Mouse (Mus musculus) C2C12 (cell line): ENCODE data around the gene Atp23. TPM values are rescaled to one million over a fixed set of nuclear protein-coding genes. Genes with fewer than 3 reads are reported as not detected.

ENCODE experiments used
- H3K27me3 ChIP-seq: one replicate; pipeline ENCODE4 v1.6.1; 2011; ENCODE audit not compliant: control insufficient read depth, insufficient read depth, insufficient read length
- H3K36me3 ChIP-seq: one replicate; pipeline ENCODE4 v1.6.1; 2011; ENCODE audit not compliant: control insufficient read depth, insufficient read depth
- H3K4me3 ChIP-seq: one replicate; pipeline ENCODE4 v1.5.1; 2011; ENCODE audit warnings: mild to moderate bottlenecking, control low read depth; ENCODE audit not compliant: poor library complexity, insufficient read depth, severe bottlenecking
- H3K79me2 ChIP-seq: one replicate; pipeline ENCODE4 v1.6.1; 2011; ENCODE audit not compliant: control insufficient read depth, insufficient read depth
- H3K79me3 ChIP-seq: one replicate; pipeline ENCODE4 v1.6.1; 2011; ENCODE audit warnings: low read depth, control low read depth
- H3ac ChIP-seq: one replicate; pipeline ENCODE3; 2011; ENCODE audit warnings: low read depth; ENCODE audit not compliant: control insufficient read depth, insufficient read length
- CEBPB ChIP-seq: IDR thresholded peaks from one replicate; pipeline ENCODE4 v1.6.1; 2011; ENCODE audit warnings: low read depth, mild to moderate bottlenecking, control low read depth, moderate library complexity
- CTCF ChIP-seq: IDR thresholded peaks from one replicate; pipeline ENCODE4 v1.5.1; 2011; ENCODE audit not compliant: control insufficient read depth, insufficient read depth, insufficient read length
- FOSL1 ChIP-seq: IDR thresholded peaks from one replicate; pipeline ENCODE4 v1.8.0; 2011; ENCODE audit warnings: mild to moderate bottlenecking, low read length; ENCODE audit not compliant: poor library complexity, insufficient read depth, severe bottlenecking
- MAX ChIP-seq: IDR thresholded peaks from one replicate; pipeline ENCODE4 v1.6.1; 2011; ENCODE audit warnings: mild to moderate bottlenecking, control low read depth
- MYOD1 ChIP-seq: IDR thresholded peaks from one replicate; pipeline ENCODE4 v1.6.1; 2011; ENCODE audit warnings: low read depth; ENCODE audit not compliant: control insufficient read depth, insufficient read length
- MYOG ChIP-seq: IDR thresholded peaks from one replicate; pipeline ENCODE4 v1.6.1; 2011; ENCODE audit not compliant: control insufficient read depth, insufficient read length; ENCODE audit errors: extremely low read depth
- USF1 ChIP-seq: IDR thresholded peaks from one replicate; pipeline ENCODE4 v1.6.1; 2011; ENCODE audit warnings: low read depth, mild to moderate bottlenecking, control low read depth, moderate library complexity
- polyA plus RNA-seq: library from polyadenylated mRNA; unstranded; fragments of >200 nt; fragmentation: generic; extraction: Trizol; gene quantifications from one replicate; pipeline ENCODE4 v1.2.1, GENCODE M21; 2012; ENCODE audit warnings: missing spikeins

Atp23 gene
- polyA plus RNA-seq, 1 experiment, result 13.4 TPM

- Histone ChIP-seq H3K36me3 (peaks cover 40% of the 10 kb centered on the region), H3ac (no peak overlapping the region), H3K27me3 (no peaks in the 10 kb centered on the region), H3K4me3 (no peak overlapping the region), H3K79me2 (no peaks in the 10 kb centered on the region), H3K79me3 (no peaks in the 10 kb centered on the region)
- no peak for TF ChIP-seq MYOD1
- no peak for TF ChIP-seq MYOG
- TF ChIP-seq CEBPB, result no peak
- no peak for TF ChIP-seq MAX
- no peak for TF ChIP-seq FOSL1
- TF ChIP-seq CTCF, result no peak
- no peak for TF ChIP-seq USF1
Measured at GRCm38 (mm10) chr10:126893145-126893544, 8.0 kb downstream of the Atp23 start.

- Histone ChIP-seq H3K36me3 (no peaks in the 10 kb centered on the region), H3K4me3 (no peak overlapping the region), H3K79me2 (no peaks in the 10 kb centered on the region), H3K79me3 (no peaks in the 10 kb centered on the region), H3K27me3 (no peaks in the 10 kb centered on the region), H3ac (no peak overlapping the region)
- TF ChIP-seq MYOG (no peak), CTCF (no peak), FOSL1 (no peak), MAX (no peak), USF1 (no peak), MYOD1 (no peak), CEBPB (no peak)
Measured at GRCm38 (mm10) chr10:126873755-126874154, 27.4 kb downstream of the Atp23 start.

- no peaks in the 10 kb centered on the region for H3K79me2 ChIP-seq
- no peaks in the 10 kb centered on the region for H3K36me3 ChIP-seq
- H3K4me3 ChIP-seq, result no peak overlapping the region
- TF ChIP-seq MAX (no peak), FOSL1 (no peak), USF1 (no peak)
- H3K27me3 ChIP-seq, result no peaks in the 10 kb centered on the region
- no peaks in the 10 kb centered on the region for H3K79me3 ChIP-seq
- H3ac ChIP-seq, result no peak overlapping the region
Measured at GRCm38 (mm10) chr10:126872256-126872655, 28.9 kb downstream of the Atp23 start.

- Histone ChIP-seq H3K4me3 (no peak overlapping the region), H3K79me3 (no peaks in the 10 kb centered on the region), H3K36me3 (no peaks in the 10 kb centered on the region), H3ac (no peak overlapping the region), H3K79me2 (no peaks in the 10 kb centered on the region), H3K27me3 (no peaks in the 10 kb centered on the region)
- TF ChIP-seq CTCF, result peak; percentile 90
- no peak for TF ChIP-seq MYOD1
- no peak for TF ChIP-seq CEBPB
- TF ChIP-seq FOSL1, result no peak
Measured at GRCm38 (mm10) chr10:126869372-126870318, 31.5 kb downstream of the Atp23 start.

- no peak for TF ChIP-seq CEBPB
- no peak for TF ChIP-seq MYOD1
- no peak for TF ChIP-seq CTCF
- TF ChIP-seq USF1, result no peak
- TF ChIP-seq MYOG, result no peak
- no peak for TF ChIP-seq MAX
- no peak for TF ChIP-seq FOSL1
- no peaks in the 10 kb centered on the region for H3K36me3 ChIP-seq
- no peak overlapping the region for H3ac ChIP-seq
- H3K79me3 ChIP-seq, result no peaks in the 10 kb centered on the region
- H3K4me3 ChIP-seq, result no peak overlapping the region
- H3K79me2 ChIP-seq, result no peaks in the 10 kb centered on the region
- H3K27me3 ChIP-seq, result no peaks in the 10 kb centered on the region
Measured at GRCm38 (mm10) chr10:126865284-126865683, 35.9 kb downstream of the Atp23 start.

- Histone ChIP-seq H3K4me3 (no peak overlapping the region), H3K36me3 (no peaks in the 10 kb centered on the region), H3K27me3 (no peaks in the 10 kb centered on the region), H3K79me3 (no peaks in the 10 kb centered on the region), H3ac (no peak overlapping the region), H3K79me2 (no peaks in the 10 kb centered on the region)
- no peak for TF ChIP-seq FOSL1
- TF ChIP-seq USF1, result no peak
- TF ChIP-seq MYOD1, result no peak
- no peak for TF ChIP-seq MAX
- no peak for TF ChIP-seq MYOG
- no peak for TF ChIP-seq CTCF
- TF ChIP-seq CEBPB, result no peak
Measured at GRCm38 (mm10) chr10:126862193-126862592, 39.0 kb downstream of the Atp23 start.
